Mouse (Mus musculus) ES-Bruce4 (cell line): Measurements from ENCODE around the gene Rhot1. TPM values are rescaled to one million over a fixed set of nuclear protein-coding genes. Genes with fewer than 3 reads are reported as not detected.

Experiments used
- H3K27ac ChIP-seq: 2 replicates; pipeline ENCODE4 v1.5.1; 2012; ENCODE audit warnings: low read length, inconsistent platforms; ENCODE audit not compliant: insufficient read depth
- H3K27me3 ChIP-seq: 2 replicates; pipeline ENCODE4 v1.6.1; 2012; ENCODE audit warnings: mild to moderate bottlenecking, low read length, inconsistent platforms; ENCODE audit not compliant: control insufficient read depth, poor library complexity, insufficient read depth, severe bottlenecking
- H3K36me3 ChIP-seq: 2 replicates; pipeline ENCODE4 v1.6.1; 2012; ENCODE audit warnings: inconsistent platforms, mild to moderate bottlenecking, low read length, moderate library complexity; ENCODE audit not compliant: control insufficient read depth, poor library complexity, insufficient read depth, severe bottlenecking
- H3K4me1 ChIP-seq: one replicate; pipeline ENCODE4 v1.8.1; 2011; ENCODE audit warnings: low read length; ENCODE audit not compliant: control insufficient read depth, insufficient read depth
- H3K4me3 ChIP-seq: 2 replicates; pipeline ENCODE4 v1.5.1; 2011; ENCODE audit warnings: low read depth, mild to moderate bottlenecking, low read length
- H3K9ac ChIP-seq: 2 replicates; pipeline ENCODE4 v1.6.1; 2012; ENCODE audit warnings: low read depth, mild to moderate bottlenecking, inconsistent platforms; ENCODE audit not compliant: poor library complexity, severe bottlenecking
- H3K9me3 ChIP-seq: replicated peaks from 2 replicates; pipeline ENCODE4 v1.6.1; 2012; ENCODE audit warnings: mild to moderate bottlenecking, low read length, inconsistent platforms; ENCODE audit not compliant: control insufficient read depth, poor library complexity, insufficient read depth, severe bottlenecking
- CTCF ChIP-seq: IDR thresholded peaks from one replicate; pipeline ENCODE4 v1.8.1; 2011; ENCODE audit warnings: low read depth, low read length
- EP300 ChIP-seq: IDR thresholded peaks from 2 replicates; pipeline ENCODE4 v1.6.1; 2011; ENCODE audit warnings: low read depth, low read length; ENCODE audit not compliant: insufficient read depth
- POLR2A ChIP-seq: IDR thresholded peaks from one replicate; pipeline ENCODE4 v1.8.1; 2011; ENCODE audit warnings: low read length; ENCODE audit not compliant: insufficient read depth
- polyA plus RNA-seq: library from polyadenylated mRNA; stranded (reverse); fragments of >200 nt; gene quantifications from 2 replicates; pipeline ENCODE4 v1.2.4, GENCODE M21; 2011; ENCODE audit warnings: low read depth; ENCODE audit not compliant: missing spikeins, insufficient read depth, insufficient read length

Gene Rhot1
- polyA plus RNA-seq, 1 experiment, result 52.5 TPM

GRCm38 (mm10) chr11:80283786-80284185 lies 75.0 kb downstream of the Rhot1 start:
- H3K9ac ChIP-seq, result no peak overlapping the region
- H3K27me3 ChIP-seq, result no peaks in the 10 kb centered on the region
- H3K36me3 ChIP-seq, result no peaks in the 10 kb centered on the region
- H3K4me1 ChIP-seq, result no peaks in the 10 kb centered on the region
- H3K27ac ChIP-seq, result no peak overlapping the region
- no peak for TF ChIP-seq POLR2A
- no peaks in the 10 kb centered on the region for H3K9me3 ChIP-seq
- no peak overlapping the region for H3K4me3 ChIP-seq

- Histone ChIP-seq H3K27me3 (no peaks in the 10 kb centered on the region), H3K9ac (no peak overlapping the region), H3K9me3 (no peaks in the 10 kb centered on the region), H3K36me3 (no peaks in the 10 kb centered on the region), H3K27ac (no peak overlapping the region), H3K4me3 (no peak overlapping the region), H3K4me1 (no peaks in the 10 kb centered on the region)
- TF ChIP-seq CTCF, result no peak
- no peak for TF ChIP-seq POLR2A
- TF ChIP-seq EP300, result no peak
These were observed 75.8 kb downstream of the Rhot1 start for GRCm38 (mm10) chr11:80284641-80285040.

GRCm38 (mm10) chr11:80287150-80287549 lies 78.3 kb downstream of the Rhot1 start:
- H3K9me3 ChIP-seq, result peaks cover 3% of the 10 kb centered on the region; the same call in 1 of the 2 replicates
- TF ChIP-seq CTCF, result peak; percentile 89
- TF ChIP-seq EP300, result 0 out of 2 replicates have a peak, but pooled peaks have one; percentile 15
- no peak for TF ChIP-seq POLR2A
- H3K4me1 ChIP-seq, result no peaks in the 10 kb centered on the region
- H3K27me3 ChIP-seq, result no peaks in the 10 kb centered on the region
- no peak overlapping the region for H3K4me3 ChIP-seq
- peak overlapping the region; percentile 65 for H3K27ac ChIP-seq
- H3K9ac ChIP-seq, result no peak overlapping the region
- H3K36me3 ChIP-seq, result no peaks in the 10 kb centered on the region

- no peak overlapping the region for H3K9ac ChIP-seq
- no peak overlapping the region for H3K27ac ChIP-seq
- no peak for TF ChIP-seq EP300
- no peak for TF ChIP-seq CTCF
- TF ChIP-seq POLR2A, result no peak
- H3K36me3 ChIP-seq, result no peaks in the 10 kb centered on the region
- H3K27me3 ChIP-seq, result no peaks in the 10 kb centered on the region
- H3K9me3 ChIP-seq, result peaks cover 3% of the 10 kb centered on the region; the same call in 1 of the 2 replicates
- no peaks in the 10 kb centered on the region for H3K4me1 ChIP-seq
- peak overlapping the region; percentile 24; the same call in 1 of the 2 replicates for H3K4me3 ChIP-seq
These were observed 81.1 kb downstream of the Rhot1 start for GRCm38 (mm10) chr11:80289701-80290445.

GRCm38 (mm10) chr11:80291004-80291403 lies 82.2 kb downstream of the Rhot1 start:
- TF ChIP-seq EP300 (no peak), CTCF (peak; percentile 32), POLR2A (no peak)
- Histone ChIP-seq H3K9me3 (peaks cover 3% of the 10 kb centered on the region; the same call in 1 of the 2 replicates), H3K9ac (no peak overlapping the region), H3K27me3 (no peaks in the 10 kb centered on the region), H3K36me3 (no peaks in the 10 kb centered on the region), H3K4me3 (no peak overlapping the region), H3K4me1 (no peaks in the 10 kb centered on the region), H3K27ac (no peak overlapping the region)

GRCm38 (mm10) chr11:80292463-80292862 lies 83.6 kb downstream of the Rhot1 start:
- H3K4me3 ChIP-seq, result no peak overlapping the region
- H3K9me3 ChIP-seq, result peaks cover 3% of the 10 kb centered on the region; the same call in 1 of the 2 replicates
- no peak for TF ChIP-seq EP300
- TF ChIP-seq CTCF, result no peak
- no peak for TF ChIP-seq POLR2A
- H3K4me1 ChIP-seq, result no peaks in the 10 kb centered on the region
- no peaks in the 10 kb centered on the region for H3K36me3 ChIP-seq
- H3K9ac ChIP-seq, result no peak overlapping the region
- H3K27me3 ChIP-seq, result no peaks in the 10 kb centered on the region
- no peak overlapping the region for H3K27ac ChIP-seq
